Mouse (Mus musculus) embryonic facial prominence, embryonic 11.5 days (tissue): Measurements from ENCODE around the gene Gm17490. TPM values are rescaled to one million over a fixed set of nuclear protein-coding genes. Genes with fewer than 3 reads are reported as not detected.

Experiments used
- ATAC-seq: fragments of 200-750 bp; cut with Nextera tagmentation; replicated peaks from 2 replicates; pipeline ENCODE4 v1.8.0; 2017; ENCODE audit warnings: low read depth; ENCODE audit not compliant: insufficient number of reproducible peaks, low FRiP score, low TSS enrichment
- DNase-seq: peaks from one replicate; pipeline ENCODE4 v3.0.0-alpha.2; 2015; ENCODE audit warnings: low spot score
- H3K27ac ChIP-seq: fragments of 300-500 bp; sonication (generic); replicated peaks from 2 replicates; pipeline ENCODE4 v1.5.1; 2014; ENCODE audit warnings: mild to moderate bottlenecking, low read depth, low read length, control low read depth
- H3K27me3 ChIP-seq: fragments of 300-500 bp; sonication (generic); 2 replicates; pipeline ENCODE4 v1.6.1; 2014; ENCODE audit warnings: mild to moderate bottlenecking, low read length, moderate library complexity, mixed read lengths; ENCODE audit not compliant: control insufficient read depth, insufficient read depth
- H3K36me3 ChIP-seq: fragments of 300-500 bp; sonication (generic); replicated peaks from 2 replicates; pipeline ENCODE4 v1.6.1; 2014; ENCODE audit warnings: low read depth, mild to moderate bottlenecking, low read length, moderate library complexity, mixed read lengths; ENCODE audit not compliant: control insufficient read depth, insufficient read depth
- H3K4me1 ChIP-seq: fragments of 300-500 bp; sonication (generic); 2 replicates; pipeline ENCODE4 v1.6.1; 2014; ENCODE audit warnings: low read length, mixed read lengths; ENCODE audit not compliant: control insufficient read depth, insufficient read depth
- H3K4me2 ChIP-seq: fragments of 300-500 bp; sonication (generic); 2 replicates; pipeline ENCODE4 v1.6.1; 2014; ENCODE audit warnings: low read depth, mild to moderate bottlenecking, control low read depth, low read length, moderate library complexity
- H3K4me3 ChIP-seq: fragments of 300-500 bp; sonication (generic); 2 replicates; pipeline ENCODE4 v1.5.1; 2014; ENCODE audit warnings: low read depth, low read length, control low read depth
- H3K9ac ChIP-seq: fragments of 300-500 bp; sonication (generic); replicated peaks from 2 replicates; pipeline ENCODE4 v1.6.1; 2014; ENCODE audit warnings: mild to moderate bottlenecking, control low read depth, low read length
- H3K9me3 ChIP-seq: fragments of 300-500 bp; sonication (generic); replicated peaks from 2 replicates; pipeline ENCODE4 v1.6.1; 2016; ENCODE audit warnings: mild to moderate bottlenecking, low read length, inconsistent platforms, mixed read lengths; ENCODE audit not compliant: control insufficient read depth
- WGBS: fragments of 180-500 bp; shearing (Covaris S2); extraction: QIAGEN DNeasy Blood & Tissue Kit; methylation state at CpG from one replicate; pipeline ENCODE4 v1.1.7; 2014; 5-methylcytosine and 5-hydroxymethylcytosine counted together
- polyA plus RNA-seq: library from polyadenylated mRNA; unstranded; fragments of >200 nt; fragmentation: Nextera tagmentation; extraction: Ambion mirVana; gene quantifications from 2 replicates; pipeline ENCODE4 v1.2.1, GENCODE M21; 2014

Gm17490 gene
- polyA plus RNA-seq = not detected in 2 replicates

DNA sequence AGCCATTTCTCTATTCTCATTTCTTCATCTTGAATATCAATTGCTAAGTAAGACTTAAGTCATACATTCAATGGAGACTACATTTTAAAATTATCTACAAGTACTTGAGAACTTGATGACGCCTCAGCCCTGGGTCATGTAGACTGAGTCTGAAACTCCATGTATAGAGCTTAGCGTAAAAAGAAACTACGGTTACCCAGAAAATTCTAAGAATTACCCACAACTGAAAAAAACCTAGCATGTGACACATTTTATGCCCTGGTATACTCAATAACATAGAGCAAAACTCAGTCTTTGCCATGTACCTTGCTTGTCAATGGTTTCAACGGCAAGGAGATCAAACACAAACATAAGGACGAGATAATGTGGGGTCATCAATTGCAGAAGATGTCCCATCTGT lies at the start of gene Gm17490:
Gene Gm17490, minus strand, starts transcription at position 375 of the 400 bp plus-strand sequence.
- DNase-seq = no peak
- Histone ChIP-seq H3K9me3 (no peaks in the 10 kb centered on the region), H3K4me2 (no peak within 1 kb of the TSS), H3K4me3 (no peak within 1 kb of the TSS), H3K27me3 (no peaks in the 10 kb centered on the region), H3K4me1 (no peaks in the 10 kb centered on the region), H3K9ac (no peak within 1 kb of the TSS), H3K27ac (no peak within 1 kb of the TSS), H3K36me3 (no peaks in the 10 kb centered on the region)
- WGBS = 95% methylated on average over 5 of the region's 5 CpGs
- ATAC-seq = no peak

GRCm38 (mm10) chr2:11672144-11672543 lies 46.1 kb upstream of the Gm17490 start:
- DNase-seq = no peak
- WGBS = 17% methylated on average over 3 of the region's 3 CpGs
- no peaks in the 10 kb centered on the region for H3K36me3 ChIP-seq
- H3K4me1 ChIP-seq = no peaks in the 10 kb centered on the region
- no peak overlapping the region for H3K4me2 ChIP-seq
- no peaks in the 10 kb centered on the region for H3K27me3 ChIP-seq
- H3K27ac ChIP-seq = no peak overlapping the region
- no peak overlapping the region for H3K9ac ChIP-seq
- H3K4me3 ChIP-seq = no peak overlapping the region
- ATAC-seq = no peak
- no peaks in the 10 kb centered on the region; the same call in 1 of the 2 replicates for H3K9me3 ChIP-seq

GRCm38 (mm10) chr2:11665326-11665725 lies 39.3 kb upstream of the Gm17490 start:
- Histone ChIP-seq H3K27me3 (no peaks in the 10 kb centered on the region), H3K9me3 (no peaks in the 10 kb centered on the region), H3K4me1 (no peaks in the 10 kb centered on the region), H3K9ac (no peak overlapping the region), H3K27ac (no peak overlapping the region), H3K4me3 (no peak overlapping the region), H3K36me3 (no peaks in the 10 kb centered on the region), H3K4me2 (no peak overlapping the region)
- no peak for ATAC-seq
- DNase-seq = no peak
- 87% methylated on average over 3 of the region's 3 CpGs for WGBS

- no peaks in the 10 kb centered on the region for H3K27me3 ChIP-seq
- no peak for DNase-seq
- H3K4me1 ChIP-seq = no peaks in the 10 kb centered on the region
- no peak overlapping the region for H3K4me3 ChIP-seq
- H3K36me3 ChIP-seq = no peaks in the 10 kb centered on the region
- 78% methylated on average over 4 of the region's 4 CpGs for WGBS
- H3K9ac ChIP-seq = no peak overlapping the region
- no peak for ATAC-seq
- no peaks in the 10 kb centered on the region for H3K9me3 ChIP-seq
- no peak overlapping the region for H3K27ac ChIP-seq
- no peak overlapping the region for H3K4me2 ChIP-seq
Observed at GRCm38 (mm10) chr2:11664806-11665205, 38.7 kb upstream of the Gm17490 start.

DNA sequence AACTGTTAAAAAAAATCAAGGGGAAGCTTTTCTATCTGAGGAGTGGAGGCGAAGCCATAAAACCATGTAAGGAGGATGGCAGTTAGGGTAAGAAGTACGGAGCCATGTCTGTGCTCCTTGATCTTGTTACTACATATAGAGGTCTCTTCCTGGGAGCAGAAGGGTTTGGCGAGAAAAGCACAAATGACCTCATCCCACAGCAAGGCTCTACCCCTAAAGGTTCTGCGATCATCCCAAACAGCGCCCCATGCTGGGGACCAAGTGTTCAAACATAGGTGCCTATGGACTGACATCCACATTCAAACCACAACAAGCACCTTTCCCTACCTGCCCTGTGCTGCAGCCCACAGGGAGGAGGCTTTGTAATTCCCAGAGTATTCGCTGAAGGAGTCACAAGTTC lies 38.3 kb upstream of the Gm17490 start:
- H3K27ac ChIP-seq = no peak overlapping the region
- H3K27me3 ChIP-seq = no peaks in the 10 kb centered on the region
- H3K9ac ChIP-seq = no peak overlapping the region
- DNase-seq = no peak
- no peak overlapping the region for H3K4me3 ChIP-seq
- 41% methylated on average over 6 of the region's 6 CpGs for WGBS
- H3K9me3 ChIP-seq = no peaks in the 10 kb centered on the region
- H3K36me3 ChIP-seq = no peaks in the 10 kb centered on the region
- no peak for ATAC-seq
- H3K4me2 ChIP-seq = no peak overlapping the region
- no peaks in the 10 kb centered on the region for H3K4me1 ChIP-seq

GRCm38 (mm10) chr2:11663961-11664360 lies 37.9 kb upstream of the Gm17490 start:
- H3K36me3 ChIP-seq = no peaks in the 10 kb centered on the region
- no peak overlapping the region for H3K27ac ChIP-seq
- DNase-seq = peak; percentile 84
- H3K4me2 ChIP-seq = no peak overlapping the region
- no peaks in the 10 kb centered on the region for H3K4me1 ChIP-seq
- H3K27me3 ChIP-seq = no peaks in the 10 kb centered on the region
- 5% methylated on average over 10 of the region's 10 CpGs for WGBS
- no peaks in the 10 kb centered on the region for H3K9me3 ChIP-seq
- H3K4me3 ChIP-seq = no peak overlapping the region
- peak; percentile 48; the same call in 1 of the 2 replicates for ATAC-seq
- no peak overlapping the region for H3K9ac ChIP-seq

DNA sequence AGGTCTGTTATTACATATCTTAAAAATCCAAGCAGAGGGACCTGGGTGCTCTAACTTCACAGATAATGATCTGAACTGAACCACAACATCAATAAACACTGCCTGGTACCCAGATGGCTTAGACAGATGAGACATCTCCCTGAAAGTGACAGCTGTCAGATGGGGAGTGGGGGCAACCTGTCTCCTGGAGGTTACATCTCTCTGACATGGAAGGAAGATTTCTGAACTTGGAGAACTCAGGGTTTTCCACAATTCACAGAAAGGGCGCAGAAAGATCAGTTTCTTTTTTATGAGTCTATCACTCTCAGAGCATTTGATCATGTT lies 36.8 kb upstream of the Gm17490 start:
- DNase-seq (no peak), ATAC-seq (no peak)
- Histone ChIP-seq H3K4me1 (no peaks in the 10 kb centered on the region), H3K4me2 (no peak overlapping the region), H3K9me3 (no peaks in the 10 kb centered on the region), H3K27me3 (no peaks in the 10 kb centered on the region), H3K36me3 (no peaks in the 10 kb centered on the region), H3K4me3 (no peak overlapping the region), H3K9ac (no peak overlapping the region), H3K27ac (no peak overlapping the region)
- 95% methylated on average over 1 of the region's 1 CpGs for WGBS

DNA sequence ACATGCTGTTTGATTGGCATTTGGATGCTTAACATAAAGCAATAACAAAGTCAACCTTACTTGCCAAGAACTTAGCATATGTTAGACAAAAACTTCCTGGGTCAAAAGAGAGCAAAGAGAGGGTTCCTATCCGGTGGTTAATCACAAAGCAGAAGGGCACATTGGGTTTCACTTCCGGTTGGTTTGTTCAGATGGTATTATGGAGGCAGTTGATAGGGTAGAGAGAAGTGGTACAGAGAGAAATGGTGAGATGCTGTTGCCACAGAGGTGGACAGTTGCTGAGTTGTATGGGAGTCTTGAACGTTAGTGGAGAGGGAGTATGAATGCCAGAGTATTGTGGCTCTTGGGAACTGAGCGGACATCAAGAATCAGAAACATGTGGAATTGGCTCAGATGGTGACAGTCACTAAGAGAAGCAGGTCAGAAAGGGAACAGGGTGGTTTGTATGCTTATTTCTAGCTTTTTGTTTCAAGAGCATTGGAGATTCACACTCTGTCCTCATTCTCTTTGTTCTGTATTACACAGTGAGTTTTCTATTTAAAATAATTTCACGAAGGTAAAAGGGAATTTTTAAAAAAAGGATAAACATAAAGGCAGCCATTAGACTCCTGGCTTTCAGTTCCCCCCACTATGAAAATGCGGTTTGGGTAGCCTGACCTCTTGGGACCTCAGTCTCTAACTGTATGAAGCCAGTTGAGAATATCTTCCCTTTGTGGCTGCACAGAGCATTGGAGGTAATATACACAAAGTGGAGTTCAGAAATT lies 36.3 kb upstream of the Gm17490 start:
- H3K27me3 ChIP-seq = no peaks in the 10 kb centered on the region

More for the DNA sequence above, 36.3 kb upstream of the Gm17490 start:
- no peak for ATAC-seq
- no peak overlapping the region for H3K9ac ChIP-seq
- H3K9me3 ChIP-seq = no peaks in the 10 kb centered on the region
- H3K4me1 ChIP-seq = no peaks in the 10 kb centered on the region
- H3K36me3 ChIP-seq = no peaks in the 10 kb centered on the region
- no peak overlapping the region for H3K4me2 ChIP-seq
- H3K4me3 ChIP-seq = no peak overlapping the region
- no peak for DNase-seq
- WGBS = 79% methylated on average over 6 of the region's 6 CpGs
- no peak overlapping the region for H3K27ac ChIP-seq
